Mouse (Mus musculus) monocyte, adult 59 days (primary cell): Measurements from ENCODE around the gene Stxbp5l. TPM values are rescaled to one million over a fixed set of nuclear protein-coding genes. Genes with fewer than 3 reads are reported as not detected.

Experiments
- total RNA-seq, 2 experiments: library from RNA; stranded (reverse); gene quantifications; one replicate each; pipeline ENCODE4 v1.2.4; 2023

The Stxbp5l gene
- total RNA-seq: not detected

GRCm38 (mm10) chr16:37384821-37385344, at the start of gene Stxbp5l:
Gene Stxbp5l (minus strand): TSS chr16:37384962.

Other genes starting within 250 kb of the Stxbp5l start
- gene Gtf2e1, start 154.8 kb upstream of the Stxbp5l start, total RNA-seq: 10 to 100 TPM in 1 of 2 experiments, 1 to 10 TPM in 1; 9.7 to 10.5 TPM
- 1 to 10 TPM; 6.3 to 9.5 TPM for gene Rabl3, start 154.9 kb upstream of the Stxbp5l start, total RNA-seq
- under 1 TPM in 1 of 2 experiments, not detected in 1; 0.67 TPM for gene Hgd, start 195.2 kb upstream of the Stxbp5l start, total RNA-seq